Mouse (Mus musculus) CH12F3 (cell line): Measurements from ENCODE around the gene Rab8a.
"Not testable (repeated sequence)": the region's sequence is repeated elsewhere in the genome, so short reads cannot be mapped to it uniquely, and the experiment has no call there.

ENCODE experiments used
- in situ Hi-C: fragments of 300-500 bp; cut with MboI; formaldehyde crosslinking; loops from 2 replicates; pipeline ENCODE4 v1.14.3; 2020; ENCODE audit warnings: low sequenced_read_pairs

Rab8a gene

DNA sequence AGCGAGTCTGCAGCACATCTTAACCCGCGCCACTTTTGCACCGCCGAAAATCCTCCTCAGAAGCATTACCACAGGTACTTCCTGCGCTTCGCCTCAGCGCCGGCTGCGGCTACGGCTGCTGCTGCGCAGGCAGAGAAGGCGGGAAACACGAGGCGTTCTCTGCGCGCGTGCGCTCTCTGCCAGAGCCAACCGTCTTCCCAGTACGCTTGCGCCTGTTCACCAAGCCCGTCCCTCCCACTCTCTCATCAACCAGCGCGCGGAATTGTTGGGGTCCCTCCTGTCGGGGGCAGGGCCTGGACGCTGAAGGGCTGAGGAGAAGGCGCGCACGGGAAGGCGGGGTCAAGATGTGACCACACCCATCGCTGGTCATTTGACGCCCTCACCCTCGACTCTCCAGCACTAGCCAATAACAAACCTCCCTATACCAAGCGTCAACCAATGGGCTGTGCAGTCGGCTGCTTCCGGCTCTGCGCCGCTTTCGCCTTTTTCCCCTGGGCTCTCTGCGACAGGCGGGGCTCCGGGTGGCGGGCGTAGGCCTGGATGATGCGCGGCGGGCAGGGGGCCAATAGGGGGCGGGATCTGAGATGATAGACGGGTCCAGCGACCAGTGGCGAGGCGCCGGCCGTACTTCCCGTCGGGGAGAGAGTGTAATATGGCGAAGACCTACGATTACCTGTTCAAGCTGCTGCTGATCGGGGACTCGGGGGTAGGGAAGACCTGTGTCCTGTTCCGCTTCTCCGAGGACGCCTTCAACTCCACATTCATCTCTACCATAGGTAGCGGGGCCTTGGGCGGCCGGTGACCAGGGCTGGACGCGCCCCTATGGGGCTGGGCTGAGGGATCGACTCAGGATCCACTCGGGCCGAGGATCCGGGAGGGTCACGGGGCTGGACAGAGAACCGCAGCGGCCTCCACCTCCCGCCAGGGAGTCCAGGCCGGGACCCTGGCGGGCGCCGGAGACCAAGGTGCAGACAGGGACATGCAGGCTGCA is at the start of gene Rab8a:
Rab8a (plus strand) TSS at position 494 of the 991 bp plus-strand sequence.
- in situ Hi-C loops: no loop called here

DNA sequence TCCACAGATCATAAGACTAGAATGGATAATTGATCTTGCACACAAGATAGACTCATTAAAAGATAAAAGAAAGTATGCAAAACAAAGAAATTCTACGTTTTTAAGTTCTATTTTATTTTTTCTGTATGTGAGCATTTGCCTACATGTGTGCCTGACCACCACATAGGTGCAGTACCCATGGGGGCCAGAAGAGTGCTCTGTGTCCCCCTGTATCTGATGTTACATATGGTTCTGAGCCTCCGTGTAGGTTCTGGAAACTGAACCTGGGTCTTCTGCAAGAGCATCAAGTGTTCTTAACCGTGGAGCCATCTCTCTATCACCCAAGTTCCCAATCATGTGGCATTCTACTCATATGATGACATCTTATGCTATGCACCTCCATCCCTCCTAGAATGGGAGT is 48.5 kb upstream of the Rab8a start:
- in situ Hi-C loops: no loop called here

DNA sequence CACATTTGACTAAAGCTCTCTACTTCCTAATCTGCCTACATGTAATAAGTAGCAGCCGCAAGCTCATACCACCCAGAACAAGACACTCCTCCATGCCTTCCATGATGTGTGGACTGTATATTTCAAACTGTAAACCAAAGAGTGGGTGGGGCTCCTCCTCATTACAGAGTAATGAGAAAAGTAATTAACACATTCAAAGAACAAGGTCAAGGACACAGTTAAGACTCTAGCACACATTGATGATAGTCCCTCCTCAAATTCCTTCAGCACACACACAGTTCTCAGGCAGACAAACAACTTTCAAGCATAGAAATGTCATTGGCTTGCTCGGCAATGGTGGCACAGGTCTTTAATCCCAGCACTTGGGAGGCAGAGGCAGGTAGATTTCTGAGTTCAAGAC is 45.8 kb upstream of the Rab8a start:
- in situ Hi-C loops: no loop called here

DNA sequence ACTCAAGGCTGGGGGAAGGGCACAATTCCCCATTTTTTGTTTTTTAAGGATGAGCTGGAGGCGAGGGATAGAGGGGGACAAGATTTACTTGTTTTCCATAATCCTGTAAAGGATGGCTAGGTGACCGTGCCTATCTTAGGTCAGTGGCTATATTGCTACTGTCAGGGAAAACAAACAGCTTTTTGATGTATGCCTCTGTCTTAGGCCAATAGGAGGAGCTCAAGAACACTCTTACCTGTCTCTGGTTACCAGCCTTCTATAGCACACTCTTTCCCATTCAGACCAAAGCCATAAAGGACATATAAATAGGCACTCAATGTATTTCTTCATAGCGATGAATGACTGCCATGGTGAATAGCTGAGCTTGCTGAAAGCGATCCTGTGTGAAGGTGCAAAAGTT is 42.4 kb upstream of the Rab8a start:
- in situ Hi-C loops: no loop called here

DNA sequence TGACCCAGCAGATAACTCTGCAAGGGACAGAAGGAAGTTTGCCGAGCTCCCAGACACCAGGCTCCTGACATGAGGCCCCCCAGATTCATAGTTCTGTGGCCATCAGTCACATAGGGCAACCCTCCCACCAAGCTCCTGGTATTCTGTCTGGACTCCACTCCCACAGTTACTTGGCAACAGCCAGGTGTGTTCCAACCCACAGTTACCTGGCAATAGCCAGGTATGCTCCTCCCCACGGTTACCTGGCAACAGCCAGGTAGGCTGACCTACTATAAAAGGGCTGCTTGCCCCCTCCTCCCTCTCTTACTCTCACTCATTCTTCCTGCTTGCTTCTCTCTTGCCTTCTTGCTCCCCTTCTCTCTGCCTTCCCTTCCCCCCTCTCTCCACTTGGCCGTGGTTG is 39.5 kb upstream of the Rab8a start:
- in situ Hi-C loops: not testable (repeated sequence)

DNA sequence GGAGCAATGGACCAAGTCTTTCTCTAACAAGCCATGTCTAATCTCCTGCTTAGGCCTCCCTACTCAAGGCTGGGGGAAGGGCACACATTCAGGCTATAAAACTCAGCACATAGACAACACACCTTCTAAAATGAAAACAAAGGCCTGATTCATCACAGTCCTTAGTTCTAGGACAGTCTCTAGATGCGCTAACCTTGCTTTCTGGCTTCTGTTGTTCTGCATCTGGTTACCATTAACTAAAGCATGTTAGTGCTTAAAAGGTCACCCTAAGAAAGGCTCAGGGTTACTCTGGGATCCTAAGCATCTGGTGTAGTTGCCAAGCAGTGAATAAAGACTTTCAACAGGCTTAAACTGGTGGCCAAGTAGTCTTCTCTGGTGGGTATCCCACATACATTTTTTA is 39.0 kb upstream of the Rab8a start:
- in situ Hi-C loops: no loop called here

DNA sequence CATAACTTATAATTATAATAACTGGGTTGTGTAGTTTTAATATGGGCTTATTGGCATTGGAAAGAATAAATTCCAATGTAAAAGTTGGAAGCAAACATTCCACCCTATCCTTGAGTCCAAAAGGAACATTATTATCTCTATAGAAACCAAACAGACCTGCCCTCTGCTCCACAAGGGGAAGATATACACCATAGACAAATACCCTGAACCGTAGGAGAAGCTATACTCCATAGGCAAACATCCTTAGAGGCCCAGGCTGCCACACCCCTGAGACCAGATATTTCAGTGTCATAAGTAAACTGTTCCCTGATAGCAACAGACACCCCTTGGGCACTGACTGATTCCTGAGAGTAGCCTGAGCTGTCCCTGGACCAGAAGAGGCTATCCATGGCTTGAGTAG is 33.2 kb upstream of the Rab8a start:
- in situ Hi-C loops: no loop called here

DNA sequence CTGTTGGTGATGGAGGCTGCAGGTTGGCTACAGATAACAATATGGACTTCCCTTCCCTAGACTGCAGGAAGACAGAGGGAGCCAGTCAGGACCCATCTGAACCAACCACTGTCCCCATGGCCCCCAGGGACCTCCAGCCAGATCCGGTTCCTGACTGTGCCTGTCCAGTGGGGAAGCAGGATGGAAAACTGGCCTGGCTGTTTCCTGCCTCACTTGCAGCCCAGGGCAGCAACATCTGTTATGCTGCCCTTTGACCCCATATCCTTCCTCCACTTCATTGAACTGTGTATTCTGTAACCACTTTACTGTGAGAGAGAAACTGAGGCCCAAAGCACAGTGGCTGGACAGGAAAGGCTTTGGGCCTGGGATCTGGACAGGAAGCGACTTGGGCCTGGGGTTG is 29.7 kb upstream of the Rab8a start:
- in situ Hi-C loops: no loop called here

DNA sequence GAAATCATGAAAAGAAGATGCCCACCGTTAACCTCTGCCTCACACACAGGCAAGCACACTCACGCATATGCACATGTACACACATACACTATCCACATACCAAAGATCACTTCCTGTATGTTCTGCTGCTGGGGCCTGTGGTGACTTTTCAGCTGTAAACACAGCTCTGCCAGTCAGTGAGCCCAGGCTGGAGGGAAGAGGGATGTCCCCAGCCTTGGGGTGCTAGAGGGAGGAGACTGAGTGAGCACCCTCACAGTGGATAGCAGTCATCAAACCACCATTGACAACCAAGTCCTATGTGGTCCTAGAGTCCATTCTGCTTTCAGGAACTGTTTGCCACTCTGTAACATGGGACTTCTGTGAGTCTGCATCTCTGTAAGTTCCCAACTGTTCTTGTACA is 29.1 kb upstream of the Rab8a start:
- in situ Hi-C loops: no loop called here

DNA sequence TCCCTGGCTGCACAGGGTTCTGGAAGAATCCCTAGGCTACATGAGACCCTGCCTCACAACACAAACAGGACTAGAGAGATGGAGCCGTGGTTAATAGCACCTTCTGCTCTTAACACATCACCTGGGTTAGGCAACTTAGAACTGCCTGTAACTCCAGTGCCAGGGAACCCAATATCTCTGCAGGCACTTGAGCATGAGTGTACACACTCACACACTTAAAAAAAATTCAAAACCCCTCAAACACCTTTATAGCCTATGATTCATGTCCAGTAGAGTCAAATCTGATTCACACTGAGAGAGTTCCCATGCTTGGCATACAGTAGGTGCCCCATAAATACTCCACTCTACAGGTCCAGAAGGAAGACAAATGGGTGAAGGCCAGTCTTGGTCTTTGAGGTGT is 28.6 kb upstream of the Rab8a start:
- in situ Hi-C loops: no loop called here

DNA sequence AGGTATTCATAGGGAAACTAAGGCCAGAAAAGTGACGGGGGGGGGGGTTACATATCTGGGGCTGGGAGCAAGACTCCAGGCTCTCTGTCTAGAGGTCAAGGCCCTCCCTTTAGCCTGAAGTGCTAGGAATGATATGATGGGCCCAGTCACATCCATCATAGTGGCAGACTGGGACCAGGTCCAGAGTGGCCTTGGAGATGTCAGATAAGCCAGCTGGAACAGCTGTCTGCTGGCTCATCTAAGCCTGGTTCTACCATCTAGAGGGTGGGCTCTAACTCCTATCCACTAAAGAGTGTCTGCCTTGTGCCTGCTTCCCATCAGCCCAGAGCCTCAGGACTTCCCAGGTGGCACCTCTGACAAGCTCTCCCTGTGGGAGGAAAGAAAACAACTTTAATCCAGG is 28.1 kb upstream of the Rab8a start:
- in situ Hi-C loops: no loop called here

DNA sequence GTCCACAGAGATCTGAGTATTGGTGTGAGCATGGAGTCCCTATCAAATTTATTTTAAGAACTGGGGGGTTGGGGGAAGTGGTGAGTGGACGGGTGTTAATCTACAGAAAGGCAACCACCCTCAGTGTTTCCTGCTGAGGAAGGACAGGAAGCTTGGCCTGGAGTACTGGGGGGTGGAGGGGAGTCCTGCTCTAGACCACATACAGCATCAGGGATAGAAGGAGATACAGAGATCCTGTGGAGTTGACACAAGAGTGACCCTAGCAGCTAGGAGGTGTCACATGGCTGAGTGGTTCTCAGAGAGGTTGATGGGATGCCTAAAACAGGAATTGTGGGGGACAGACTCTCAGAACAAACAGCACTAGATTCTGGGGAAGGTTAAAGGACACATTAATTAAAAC is 27.5 kb upstream of the Rab8a start:
- in situ Hi-C loops: no loop called here

DNA sequence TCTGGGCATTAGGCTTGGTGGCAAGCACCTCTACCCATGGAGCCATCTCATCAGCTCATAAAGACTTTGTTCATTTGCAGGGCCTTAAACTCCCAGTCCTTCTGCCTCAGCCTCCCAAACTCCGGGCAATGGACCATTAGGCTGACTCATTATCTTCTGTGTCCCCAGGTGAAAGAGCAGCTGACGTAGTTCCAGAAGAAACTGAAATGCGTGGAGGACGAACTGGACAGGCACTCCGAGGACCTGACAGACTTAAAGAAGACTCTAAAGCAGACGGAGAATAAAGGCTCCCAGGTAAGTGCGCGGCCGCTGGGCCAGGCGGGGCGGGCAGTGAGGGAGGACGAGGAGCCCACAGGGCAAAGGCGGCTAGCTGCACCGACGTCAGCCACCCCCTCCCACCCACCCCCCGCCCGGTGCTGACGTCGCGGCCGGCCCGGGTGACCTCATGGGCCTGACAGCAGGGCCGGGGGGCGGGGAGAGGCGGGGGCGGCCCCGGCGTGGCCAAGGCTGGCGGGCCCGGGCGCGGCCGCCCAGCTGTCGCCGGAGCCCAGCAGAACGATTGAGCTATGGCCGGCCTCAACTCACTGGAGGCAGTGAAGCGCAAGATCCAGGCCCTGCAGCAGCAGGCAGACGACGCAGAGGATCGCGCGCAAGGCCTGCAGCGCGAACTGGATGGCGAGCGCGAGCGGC is 26.1 kb upstream of the Rab8a start, which contains the start of gene Tpm4:
Tpm4 (plus strand) TSS at position 220 of the 690 bp plus-strand sequence.
- in situ Hi-C loops: no loop called here

DNA sequence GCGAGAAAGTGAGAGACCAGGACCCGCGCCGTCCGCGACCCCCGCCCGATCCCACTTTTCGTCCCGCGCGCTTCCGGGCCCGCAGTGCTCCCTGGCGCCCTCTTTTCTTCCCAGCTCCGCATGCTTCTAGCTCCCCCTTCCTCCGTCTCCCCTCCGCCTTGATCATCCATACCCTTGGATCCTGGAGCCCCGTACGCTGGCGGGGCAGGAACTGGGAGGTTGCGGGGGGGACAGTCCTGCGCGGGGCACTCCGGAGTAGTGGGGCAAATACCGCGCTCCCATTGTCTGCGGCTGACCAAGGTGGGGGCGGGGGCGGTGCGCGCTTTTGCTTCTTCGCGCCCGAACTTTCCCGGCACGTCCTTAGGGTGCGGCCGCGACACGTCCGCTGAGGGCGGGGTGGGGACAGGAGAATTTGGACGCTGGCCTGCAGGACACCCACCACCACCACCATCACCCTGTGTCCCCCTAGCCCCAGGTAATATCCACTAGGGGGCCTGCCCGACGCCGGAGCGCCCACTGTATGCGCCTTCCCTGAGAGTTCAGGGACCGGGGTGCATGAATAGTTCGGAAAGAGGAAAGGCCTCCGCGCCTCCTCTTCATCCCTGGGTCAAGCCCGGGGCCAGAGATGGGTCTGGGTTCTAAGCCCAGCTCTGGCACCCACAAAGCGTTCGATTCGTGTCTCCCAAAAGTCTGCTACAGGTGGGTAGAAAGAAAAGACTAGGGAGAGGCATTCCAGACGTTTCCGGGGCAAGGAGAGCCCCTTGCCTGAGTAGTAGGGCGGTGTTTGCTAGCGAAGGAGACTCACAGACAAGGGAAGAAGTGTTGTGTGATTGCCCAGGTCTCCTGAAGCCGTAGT is 25.3 kb upstream of the Rab8a start:
- in situ Hi-C loops: no loop called here

DNA sequence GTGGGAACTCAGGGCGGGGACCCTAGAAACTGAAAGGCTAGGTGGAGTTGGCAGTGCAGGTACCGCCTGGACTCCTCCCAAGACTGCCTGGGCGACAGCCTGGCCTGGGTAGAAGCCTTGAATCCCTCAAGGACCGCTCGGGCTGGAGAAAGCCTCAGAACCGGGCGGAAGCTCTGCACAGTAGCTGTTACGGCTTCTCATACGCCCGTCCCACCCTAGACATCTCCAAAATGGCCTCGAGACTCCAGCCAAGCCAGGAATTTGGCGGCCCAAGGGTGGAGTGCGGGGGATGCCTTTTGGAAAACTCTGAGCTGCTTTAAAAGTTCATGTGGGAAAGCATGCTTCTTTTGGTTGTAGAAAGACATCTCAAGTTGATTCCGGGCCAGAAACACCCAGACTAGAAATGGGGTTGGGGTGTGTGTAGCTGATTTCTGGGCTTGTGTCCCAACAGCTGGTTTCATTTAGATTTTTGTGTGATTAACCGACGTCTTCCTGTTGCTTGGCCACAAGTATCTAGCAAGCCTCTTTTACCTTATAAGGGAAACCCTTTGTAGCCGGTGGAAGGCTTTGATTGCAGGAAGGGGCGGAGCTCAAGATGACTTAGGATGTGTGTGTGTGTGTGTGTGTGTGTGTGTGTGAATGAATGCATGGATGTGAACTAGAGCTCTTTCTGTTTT is 24.6 kb upstream of the Rab8a start:
- in situ Hi-C loops: no loop called here

DNA sequence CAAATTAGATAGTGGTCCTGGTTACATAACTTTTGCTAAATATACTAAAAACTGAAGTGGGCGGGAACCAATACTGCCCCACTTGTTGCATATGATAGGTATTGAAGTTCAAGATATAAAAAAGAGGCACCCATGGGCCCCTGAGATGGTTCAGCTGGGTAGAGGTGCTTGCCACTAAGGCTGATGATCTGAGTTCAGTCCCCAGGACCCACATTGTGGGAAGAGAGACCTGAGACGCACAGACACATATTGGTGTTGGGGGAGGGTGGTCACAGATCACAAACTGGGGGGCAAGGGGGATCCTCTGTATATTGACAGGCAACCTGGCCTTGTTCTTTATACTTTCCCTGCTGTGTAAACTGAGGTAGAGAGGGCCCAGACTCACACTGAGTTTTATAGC is 23.6 kb upstream of the Rab8a start:
- in situ Hi-C loops: no loop called here

DNA sequence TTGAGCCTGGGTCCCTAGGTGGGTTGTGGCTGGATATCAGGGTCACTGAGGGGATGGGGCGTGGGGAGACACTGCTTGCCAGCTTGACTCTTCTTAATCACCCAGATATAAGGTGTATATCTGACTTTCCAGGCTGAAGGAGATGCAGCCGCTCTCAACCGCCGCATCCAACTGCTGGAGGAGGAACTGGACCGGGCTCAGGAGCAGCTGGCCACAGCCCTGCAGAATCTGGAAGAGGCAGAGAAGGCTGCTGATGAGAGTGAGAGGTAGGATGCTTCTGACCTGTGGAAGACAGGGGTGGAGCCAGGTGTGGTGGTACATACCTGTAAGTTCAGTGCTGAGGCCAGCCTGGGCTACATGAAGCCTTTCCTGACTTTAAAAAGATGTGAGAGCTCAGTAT is 22.5 kb upstream of the Rab8a start:
- in situ Hi-C loops: no loop called here

DNA sequence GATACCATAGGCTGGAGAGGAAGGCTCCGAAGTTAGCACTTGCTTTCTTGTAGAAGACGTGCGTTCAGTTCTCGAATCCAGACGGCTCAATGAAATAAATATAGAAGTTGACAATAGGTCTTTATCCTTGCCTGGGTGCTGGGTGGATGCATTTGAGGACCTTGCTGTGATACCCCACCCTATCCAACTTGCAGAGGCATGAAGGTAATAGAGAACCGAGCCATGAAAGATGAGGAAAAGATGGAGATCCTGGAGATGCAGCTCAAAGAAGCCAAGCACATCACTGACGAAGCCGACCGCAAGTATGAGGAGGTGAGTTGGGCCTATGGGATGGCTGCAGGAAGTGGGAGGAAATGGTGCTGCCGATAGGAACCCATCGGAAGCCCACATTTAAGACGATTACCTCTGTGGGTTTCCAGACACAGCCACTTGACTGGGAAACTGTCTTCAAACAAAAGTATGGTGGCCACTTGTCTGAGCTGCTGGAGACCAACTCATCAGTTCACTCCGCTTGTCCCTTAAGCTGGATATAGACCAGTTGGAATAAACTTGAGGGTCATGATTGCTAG is 17.7 kb upstream of the Rab8a start:
- in situ Hi-C loops: no loop called here

DNA sequence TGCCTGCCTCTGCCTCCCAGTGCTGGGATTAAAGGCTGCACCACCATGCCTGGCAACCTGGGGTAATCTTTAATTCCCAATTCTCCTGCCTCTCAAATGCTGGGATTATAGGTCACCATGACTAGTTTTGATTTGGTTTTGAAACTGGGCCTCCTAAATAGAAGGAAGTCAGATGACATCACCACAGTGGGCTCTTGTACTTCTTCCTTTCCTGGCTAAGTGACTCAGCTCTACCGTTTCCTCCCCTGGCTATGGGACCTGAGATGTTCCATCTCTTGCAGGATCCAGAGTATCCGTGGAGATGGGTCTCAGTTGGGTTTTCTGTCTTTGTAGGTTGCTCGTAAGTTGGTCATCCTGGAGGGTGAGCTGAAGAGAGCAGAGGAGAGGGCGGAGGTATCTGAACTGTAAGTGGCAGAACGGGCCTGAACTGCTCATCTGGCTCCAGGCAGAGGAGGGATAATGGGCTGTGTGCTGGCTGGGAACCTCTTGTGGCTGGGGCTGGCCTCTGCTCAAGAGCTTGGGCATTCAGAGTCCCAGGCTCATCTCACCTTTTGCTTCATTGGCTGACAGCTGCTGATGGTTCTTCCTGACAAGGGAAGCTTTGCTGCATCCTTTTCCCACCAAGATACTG is 16.5 kb upstream of the Rab8a start:
- in situ Hi-C loops: no loop called here

DNA sequence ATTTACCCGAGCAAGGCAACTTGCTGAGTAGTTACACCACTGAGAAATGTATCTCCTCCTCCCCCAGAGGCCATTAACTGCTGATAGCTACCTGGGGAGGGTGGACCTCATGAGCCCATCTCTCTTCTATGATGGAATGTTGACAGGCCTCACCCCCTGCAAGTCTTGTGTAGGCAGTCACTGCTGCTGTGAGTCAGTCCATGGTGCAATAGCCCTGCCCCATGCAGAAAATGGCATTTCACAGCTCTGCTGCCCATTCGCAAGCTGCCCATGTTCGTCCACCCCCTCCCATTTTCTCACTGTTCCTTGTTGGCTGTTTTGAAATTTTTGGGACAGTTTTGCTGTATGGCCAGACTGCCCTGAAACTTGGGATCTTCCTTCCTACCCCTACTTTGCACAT is 15.5 kb upstream of the Rab8a start:
- in situ Hi-C loops: no loop called here
